Mouse (Mus musculus): ENCODE measurements around the gene Polr3b.

The Polr3b gene

DNA sequence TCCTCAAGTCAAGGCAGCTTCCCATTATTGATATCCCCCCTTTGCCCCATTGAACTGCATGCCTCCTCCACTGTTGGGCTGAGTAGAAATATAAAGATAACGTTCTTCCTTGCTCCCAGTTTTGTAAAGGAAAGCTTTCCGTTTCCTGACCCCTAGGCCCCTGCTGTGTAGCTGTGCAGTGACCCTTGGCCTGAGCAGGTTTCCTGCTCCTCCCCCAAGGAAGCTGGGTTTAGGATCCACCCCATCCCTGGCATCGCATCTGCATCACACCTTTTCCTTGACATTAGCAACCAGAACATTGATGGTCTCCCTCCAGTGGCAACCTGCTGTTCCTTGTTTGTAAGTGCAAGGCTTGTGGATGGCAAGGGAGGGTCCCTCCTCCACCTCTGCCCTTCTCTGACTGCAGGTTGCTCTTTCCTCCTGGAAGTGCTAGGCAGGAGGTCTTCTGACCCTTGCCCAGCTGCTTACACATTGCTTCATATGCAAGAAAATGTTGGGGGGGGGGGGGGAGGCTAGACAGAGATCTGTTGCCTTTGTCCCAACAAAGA, 43.7 kb downstream of the Polr3b start:
- DNase-seq (ENCODE audit: low spot score) = no peak

GRCm38 (mm10) chr10:84675653-84676052, 53.6 kb downstream of the Polr3b start:
- no peak for DNase-seq (ENCODE audit: low spot score)

- no peak for DNase-seq (ENCODE audit: low spot score)
Measured at GRCm38 (mm10) chr10:84676511-84676910, 54.4 kb downstream of the Polr3b start.

GRCm38 (mm10) chr10:84677871-84678270, 55.8 kb downstream of the Polr3b start:
- DNase-seq (ENCODE audit: low spot score) = no peak

- no peak for DNase-seq (ENCODE audit: low spot score)
Measured at GRCm38 (mm10) chr10:84678441-84678840, 56.3 kb downstream of the Polr3b start.

DNA sequence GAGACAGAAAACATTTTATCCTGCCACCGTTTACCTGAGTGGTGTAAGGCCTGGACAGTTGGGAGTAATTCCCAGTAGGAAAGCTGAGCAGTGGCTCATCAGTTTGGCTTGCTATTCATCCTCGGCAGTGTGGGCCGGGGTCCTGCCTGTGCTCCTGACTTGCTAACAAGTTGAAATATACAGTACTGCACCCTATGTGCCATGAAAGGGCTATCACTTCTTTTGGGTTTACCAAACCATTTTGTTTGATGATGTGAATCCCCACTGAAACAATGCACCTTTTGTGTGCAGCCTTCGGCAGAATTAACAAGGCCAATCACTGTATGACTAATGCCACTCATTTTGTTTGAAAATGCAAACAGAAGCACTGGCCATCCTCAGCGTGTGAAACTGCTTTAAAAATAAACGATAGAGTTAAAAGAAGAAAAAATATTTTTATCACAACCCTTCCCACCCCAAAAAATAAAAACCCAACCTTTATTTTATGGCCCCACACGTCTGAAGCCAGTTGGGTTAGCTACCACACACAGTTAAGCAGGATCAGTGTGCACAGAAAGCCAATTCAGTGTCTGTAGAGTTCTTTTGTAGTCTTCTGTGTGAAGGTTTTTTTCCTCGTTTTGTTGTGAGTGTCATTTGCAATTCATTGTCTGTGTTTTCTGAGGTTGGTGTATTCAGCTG, 63.5 kb downstream of the Polr3b start:
- no peak for DNase-seq (ENCODE audit: low spot score)

GRCm38 (mm10) chr10:84686122-84686497, 64.0 kb downstream of the Polr3b start:
- no peak for DNase-seq (ENCODE audit: low spot score)

DNA sequence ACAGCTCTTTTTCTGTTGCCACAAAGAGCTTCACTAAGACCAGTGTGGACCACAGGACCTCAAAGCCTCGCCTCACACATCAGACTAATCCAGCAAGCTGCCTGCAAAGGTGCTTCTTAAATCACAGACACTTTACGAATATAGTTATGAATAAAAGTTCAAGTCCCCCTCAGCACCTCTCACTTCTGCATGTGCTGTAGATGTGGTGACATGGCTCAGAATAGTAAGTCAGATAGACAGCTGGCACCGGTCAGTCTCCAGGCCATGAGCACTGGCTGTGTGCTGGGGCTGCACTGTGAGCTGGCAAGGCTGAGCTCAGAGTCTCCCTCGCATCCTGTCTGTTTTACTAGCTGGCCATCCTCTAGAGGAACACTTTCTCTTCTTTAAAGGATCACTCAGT, 64.6 kb downstream of the Polr3b start:
- no peak for DNase-seq (ENCODE audit: low spot score)

GRCm38 (mm10) chr10:84687736-84688135, 65.6 kb downstream of the Polr3b start:
- DNase-seq (ENCODE audit: low spot score) = no peak

- no peak for DNase-seq (ENCODE audit: low spot score)
Measured at GRCm38 (mm10) chr10:84689846-84690245, 67.8 kb downstream of the Polr3b start.

- no peak for DNase-seq (ENCODE audit: low spot score)
Measured at GRCm38 (mm10) chr10:84690818-84691217, 68.7 kb downstream of the Polr3b start.

DNA sequence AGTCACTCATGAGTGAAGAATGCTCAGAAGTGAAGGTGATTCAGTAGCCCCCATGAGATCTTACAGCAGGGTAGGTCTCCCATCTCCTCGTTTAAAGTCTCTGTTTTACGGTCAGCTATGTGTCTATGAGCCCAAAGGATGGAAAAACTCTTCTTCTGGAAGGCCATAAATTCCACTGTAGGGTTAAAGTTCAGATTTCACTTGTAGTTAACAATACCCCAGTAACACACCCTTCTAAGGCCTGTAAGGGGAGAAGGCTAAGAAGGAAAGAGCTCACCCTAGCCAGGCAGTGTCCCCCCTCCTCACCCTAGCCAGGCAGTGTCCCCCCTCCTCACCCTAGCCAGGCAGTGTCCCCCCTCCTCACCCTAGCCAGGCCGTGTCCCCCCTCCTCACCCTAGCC, 69.6 kb downstream of the Polr3b start:
- no peak for DNase-seq (ENCODE audit: low spot score)

GRCm38 (mm10) chr10:84693841-84694638, 71.9 kb downstream of the Polr3b start:
- DNase-seq (ENCODE audit: low spot score) = no peak

- DNase-seq (ENCODE audit: low spot score) = no peak
Measured at GRCm38 (mm10) chr10:84700236-84700987, 78.3 kb downstream of the Polr3b start.

GRCm38 (mm10) chr10:84701110-84701509, 79.0 kb downstream of the Polr3b start:
- no peak for DNase-seq (ENCODE audit: low spot score)

- DNase-seq (ENCODE audit: low spot score) = no peak
Measured at GRCm38 (mm10) chr10:84702115-84702514, 80.0 kb downstream of the Polr3b start.

- no peak for DNase-seq (ENCODE audit: low spot score)
Measured at GRCm38 (mm10) chr10:84704594-84704993, 82.5 kb downstream of the Polr3b start.

DNA sequence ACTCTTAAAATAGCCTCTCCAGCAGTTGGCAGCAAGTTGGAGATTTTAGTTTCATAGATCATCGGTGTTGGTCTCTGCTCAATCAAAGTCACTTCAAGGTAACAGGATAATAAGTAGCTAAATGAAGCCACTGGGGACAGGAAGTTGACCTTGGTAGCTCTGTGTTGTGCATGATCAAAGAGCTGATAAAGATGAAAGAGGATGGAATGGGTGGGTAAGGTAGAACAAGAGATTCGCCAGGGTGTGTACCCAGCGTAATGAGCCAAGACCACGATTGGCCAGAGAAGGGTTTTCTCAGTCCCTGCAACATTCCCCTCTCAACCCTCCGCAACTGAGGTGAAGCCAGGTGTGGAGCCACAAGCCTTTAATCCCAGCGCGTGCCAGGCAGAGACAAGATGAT, 83.1 kb downstream of the Polr3b start:
- DNase-seq (ENCODE audit: low spot score) = no peak

GRCm38 (mm10) chr10:84706543-84706942, 84.5 kb downstream of the Polr3b start:
- DNase-seq (ENCODE audit: low spot score) = no peak

DNA sequence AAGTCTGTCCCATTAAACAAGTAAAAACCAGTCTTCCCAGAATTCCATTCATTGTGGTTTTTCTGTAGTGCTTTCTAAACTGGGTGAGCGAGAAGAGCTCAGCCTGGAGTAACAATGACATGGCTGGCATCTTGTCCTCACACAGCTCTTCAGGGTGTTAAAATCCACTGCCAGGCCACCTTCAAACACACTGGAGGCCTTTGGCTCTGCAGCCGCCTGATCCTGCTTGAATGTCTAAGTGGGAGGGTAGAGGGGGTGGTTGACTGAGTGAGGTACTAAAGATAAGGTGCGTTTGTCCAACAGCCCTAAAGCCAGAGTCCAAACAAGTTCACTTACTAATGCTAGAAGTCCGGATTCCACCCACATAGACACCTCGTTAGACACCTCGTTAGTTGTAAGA, 85.1 kb downstream of the Polr3b start:
- no peak for DNase-seq (ENCODE audit: low spot score)

- no peak for DNase-seq (ENCODE audit: low spot score)
Measured at GRCm38 (mm10) chr10:84707752-84708530, 85.8 kb downstream of the Polr3b start.

DNA sequence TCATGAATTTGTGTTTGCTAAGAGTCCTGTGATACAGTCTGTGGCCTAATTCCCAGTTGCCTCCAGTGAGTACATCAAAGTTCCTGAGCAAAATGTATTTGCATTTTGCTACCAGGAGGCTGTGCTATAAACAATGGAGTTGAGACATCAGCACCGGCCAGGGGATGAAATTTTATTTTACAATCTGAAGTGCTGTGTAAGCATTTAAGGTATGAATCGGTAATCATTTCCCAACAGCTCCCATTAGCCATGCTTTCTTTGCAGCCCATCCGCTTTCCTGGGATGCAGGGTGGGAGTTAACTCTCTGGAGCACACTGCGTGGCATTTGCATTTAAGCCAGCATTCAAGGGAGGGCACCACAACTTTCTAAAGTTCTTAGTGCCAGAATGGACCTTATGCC, 88.1 kb downstream of the Polr3b start:
- DNase-seq (ENCODE audit: low spot score) = no peak

All from layer of hippocampus, adult 9-10 months (tissue).